Mouse (Mus musculus): ENCODE results near the gene Olfr1353. TPM values are rescaled to one million over a fixed set of nuclear protein-coding genes. Genes with fewer than 3 reads are reported as not detected.
"Not testable (repeated sequence)": the region's sequence is repeated elsewhere in the genome, so short reads cannot be mapped to it uniquely, and the experiment has no call there.

The Olfr1353 gene
- not detected in 2 replicates for polyA plus RNA-seq (2015; fragmentation: Nextera tagmentation; extraction: Ambion mirVana)

DNA sequence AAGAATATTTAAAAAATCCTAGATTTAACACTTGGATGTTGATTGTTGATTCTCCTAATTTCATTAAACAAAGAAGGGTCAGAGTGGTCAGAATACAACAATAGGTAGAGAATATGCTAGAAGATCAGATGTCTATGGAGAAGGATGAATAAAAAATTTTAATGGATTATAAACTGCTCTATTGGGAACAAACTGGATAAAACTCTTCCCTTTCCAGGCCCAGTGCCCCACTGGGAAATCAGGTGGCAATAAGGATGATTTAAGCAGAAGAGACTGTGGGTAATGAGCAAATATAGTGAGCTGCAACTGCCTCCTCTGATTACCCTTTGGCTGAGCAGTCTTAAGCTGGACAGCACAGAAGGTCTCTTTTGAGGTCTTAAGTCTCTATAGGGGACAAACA, at the start of gene Olfr1353:
Gene Olfr1353 (plus strand): TSS at position 301 of the 400 bp plus-strand sequence.
- not testable (repeated sequence) for H3K4me1 ChIP-seq (ENCODE audit: control insufficient read depth, insufficient read depth, low read length); H3K27ac ChIP-seq (ENCODE audit: low read length); H3K36me3 ChIP-seq (ENCODE audit: control insufficient read depth, insufficient read depth, low read length); H3K4me2 ChIP-seq (ENCODE audit: low read length); H3K9ac ChIP-seq (ENCODE audit: low read depth, low read length); H3K4me3 ChIP-seq (ENCODE audit: low read depth, low read length); H3K9me3 ChIP-seq (replicated peaks; ENCODE audit: control insufficient read depth, low read length, poor library complexity, severe bottlenecking); ATAC-seq; H3K27me3 ChIP-seq (ENCODE audit: control insufficient read depth, insufficient read depth, low read depth, low read length)

DNA sequence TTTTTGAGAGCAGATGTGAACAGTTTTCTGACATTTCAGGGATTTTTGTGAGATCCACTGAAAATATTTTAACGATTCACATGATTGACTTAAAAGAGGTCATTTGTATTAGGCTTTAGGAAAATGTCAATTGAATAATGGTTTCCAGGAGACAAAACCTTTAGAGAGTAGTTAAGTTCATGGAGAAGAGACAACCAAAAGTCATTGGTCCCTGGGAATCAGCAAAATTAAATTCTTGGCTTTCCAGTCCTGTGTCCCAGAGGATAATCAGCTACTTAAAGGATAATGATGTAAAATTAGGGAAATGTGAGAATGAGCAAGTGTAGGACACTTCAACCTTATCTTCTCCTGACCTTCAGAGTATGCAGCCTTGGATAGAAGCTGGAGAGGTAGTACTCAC, 12.8 kb upstream of the Olfr1353 start, which contains the start of gene Olfr8:
Gene Olfr8 (plus strand): TSS at position 301 of the 400 bp plus-strand sequence.
- not testable (repeated sequence) for H3K27ac ChIP-seq (ENCODE audit: low read length); H3K36me3 ChIP-seq (ENCODE audit: control insufficient read depth, insufficient read depth, low read length); H3K4me3 ChIP-seq (ENCODE audit: low read depth, low read length); H3K4me1 ChIP-seq (ENCODE audit: control insufficient read depth, insufficient read depth, low read length); H3K9ac ChIP-seq (ENCODE audit: low read depth, low read length); H3K27me3 ChIP-seq (ENCODE audit: control insufficient read depth, insufficient read depth, low read depth, low read length); H3K9me3 ChIP-seq (replicated peaks; ENCODE audit: control insufficient read depth, low read length, poor library complexity, severe bottlenecking); H3K4me2 ChIP-seq (ENCODE audit: low read length); ATAC-seq
- WGBS: 84% methylated on average over 1 of the region's 1 CpGs

DNA sequence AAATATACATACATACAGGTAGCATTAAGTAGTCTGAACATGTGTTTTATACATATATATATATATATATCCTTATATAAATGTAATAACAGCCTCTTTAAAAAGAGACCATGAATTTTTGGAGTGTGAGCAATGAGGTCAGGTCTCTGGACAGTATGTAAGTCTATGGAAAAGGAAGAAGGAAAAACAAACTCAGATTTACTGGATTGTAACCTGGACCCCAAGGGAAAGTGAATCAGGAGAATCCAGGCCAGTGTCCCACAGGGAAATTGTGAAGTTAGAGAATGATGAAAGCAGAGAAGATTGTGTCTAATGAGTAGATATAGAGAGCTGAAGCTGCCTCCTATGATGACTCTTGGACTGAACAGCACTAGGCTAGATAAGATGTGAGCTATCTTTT, 17.6 kb downstream of the Olfr1353 start, which contains the start of gene Olfr1352:
Gene Olfr1352 (plus strand): TSS at position 301 of the 400 bp plus-strand sequence.
- no peak within 1 kb of the TSS for H3K27ac ChIP-seq (ENCODE audit: low read length)
- no peak within 1 kb of the TSS for H3K4me3 ChIP-seq (ENCODE audit: low read depth, low read length)
- no peaks in the 10 kb centered on the region for H3K9me3 ChIP-seq (replicated peaks; ENCODE audit: control insufficient read depth, low read length, poor library complexity, severe bottlenecking)
- no peak within 1 kb of the TSS for H3K4me2 ChIP-seq (ENCODE audit: low read length)
- H3K27me3 ChIP-seq (ENCODE audit: control insufficient read depth, insufficient read depth, low read depth, low read length): no peaks in the 10 kb centered on the region
- no peaks in the 10 kb centered on the region for H3K36me3 ChIP-seq (ENCODE audit: control insufficient read depth, insufficient read depth, low read length)
- no peak for ATAC-seq
- no peaks in the 10 kb centered on the region for H3K4me1 ChIP-seq (ENCODE audit: control insufficient read depth, insufficient read depth, low read length)
- no peak within 1 kb of the TSS for H3K9ac ChIP-seq (ENCODE audit: low read depth, low read length)

DNA sequence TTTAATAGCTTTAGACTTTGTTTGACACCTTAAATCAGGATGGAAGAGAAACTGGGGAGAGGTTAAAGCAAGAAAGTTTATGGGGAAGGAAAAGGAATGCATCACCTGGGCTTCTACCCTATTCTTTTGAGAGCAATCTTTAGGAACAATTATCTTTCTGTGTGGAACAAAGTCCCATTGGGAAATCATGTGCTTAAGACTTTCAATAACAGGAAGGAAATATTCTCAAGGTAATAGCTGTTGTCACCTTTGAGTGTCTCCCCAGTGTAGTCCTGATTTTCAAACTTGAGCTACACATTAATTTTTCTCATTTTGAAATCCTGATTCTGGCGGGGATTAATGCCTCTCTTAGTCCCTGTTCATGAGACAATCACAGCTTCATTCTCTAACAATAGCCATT, 49.1 kb downstream of the Olfr1353 start, which contains the start of gene Olfr1351:
Gene Olfr1351 (plus strand): TSS at position 301 of the 400 bp plus-strand sequence.
- Histone ChIP-seq H3K27ac (ENCODE audit: low read length) (no peak within 1 kb of the TSS), H3K4me2 (ENCODE audit: low read length) (no peak within 1 kb of the TSS), H3K9ac (ENCODE audit: low read depth, low read length) (no peak within 1 kb of the TSS), H3K4me1 (ENCODE audit: control insufficient read depth, insufficient read depth, low read length) (no peaks in the 10 kb centered on the region), H3K4me3 (ENCODE audit: low read depth, low read length) (no peak within 1 kb of the TSS), H3K9me3 (replicated peaks; ENCODE audit: control insufficient read depth, low read length, poor library complexity, severe bottlenecking) (no peaks in the 10 kb centered on the region), H3K36me3 (ENCODE audit: control insufficient read depth, insufficient read depth, low read length) (no peaks in the 10 kb centered on the region), H3K27me3 (ENCODE audit: control insufficient read depth, insufficient read depth, low read depth, low read length) (no peaks in the 10 kb centered on the region)
- no peak for ATAC-seq
- 74% methylated on average over 1 of the region's 1 CpGs for WGBS

Other genes starting within 250 kb of the Olfr1353 start
- gene Casp14, start 245.0 kb upstream of the Olfr1353 start, polyA plus RNA-seq (2015; fragmentation: Nextera tagmentation; extraction: Ambion mirVana): not detected in 2 replicates
- 0.32 and 0.65 TPM in 2 replicates for gene Ccdc105, start 210.2 kb upstream of the Olfr1353 start, polyA plus RNA-seq (2015; fragmentation: Nextera tagmentation; extraction: Ambion mirVana)
- 16.8 and 23.9 TPM in 2 replicates for gene Slc1a6, start 182.8 kb upstream of the Olfr1353 start, polyA plus RNA-seq (2015; fragmentation: Nextera tagmentation; extraction: Ambion mirVana)
- not detected in 2 replicates for gene Olfr1356, start 111.1 kb upstream of the Olfr1353 start, polyA plus RNA-seq (2015; fragmentation: Nextera tagmentation; extraction: Ambion mirVana)
- not detected in 2 replicates for gene Olfr1355, start 87.8 kb upstream of the Olfr1353 start, polyA plus RNA-seq (2015; fragmentation: Nextera tagmentation; extraction: Ambion mirVana)
- not detected in 2 replicates for gene Olfr1354, start 50.1 kb upstream of the Olfr1353 start, polyA plus RNA-seq (2015; fragmentation: Nextera tagmentation; extraction: Ambion mirVana)
- gene Olfr8, start 12.7 kb upstream of the Olfr1353 start, polyA plus RNA-seq (2015; fragmentation: Nextera tagmentation; extraction: Ambion mirVana): not detected in 2 replicates
- gene Olfr1352, start 17.7 kb downstream of the Olfr1353 start, polyA plus RNA-seq (2015; fragmentation: Nextera tagmentation; extraction: Ambion mirVana): not detected in 2 replicates
- not detected in 2 replicates for gene Olfr1351, start 49.2 kb downstream of the Olfr1353 start, polyA plus RNA-seq (2015; fragmentation: Nextera tagmentation; extraction: Ambion mirVana)
- 0.51 and 0.62 TPM in 2 replicates for gene Olfr57, start 65.4 kb downstream of the Olfr1353 start, polyA plus RNA-seq (2015; fragmentation: Nextera tagmentation; extraction: Ambion mirVana)
- 57.1 and 58.6 TPM in 2 replicates for gene 2610008E11Rik, start 134.3 kb downstream of the Olfr1353 start, polyA plus RNA-seq (2015; fragmentation: Nextera tagmentation; extraction: Ambion mirVana)
- gene Vmn2r80, start 185.5 kb downstream of the Olfr1353 start, polyA plus RNA-seq (2015; fragmentation: Nextera tagmentation; extraction: Ambion mirVana): not detected in 2 replicates